Mouse (Mus musculus): Measurements from ENCODE around the gene Tnfsf18. TPM values are rescaled to one million over a fixed set of nuclear protein-coding genes. Genes with fewer than 3 reads are reported as not detected.

The Tnfsf18 gene
- total RNA-seq, 4 experiments from 2014 or later = 0.15 TPM; not detected in 3

Other genes starting within 250 kb of the Tnfsf18 start
- gene Prdx6, start 243.4 kb upstream of the Tnfsf18 start, total RNA-seq (2022) = 100 to 1,000 TPM; 119 to 142 (median 129) TPM
- not detected for gene Tnfsf4, start 99.2 kb upstream of the Tnfsf18 start, total RNA-seq (2022)